In the genomic region with DNA sequence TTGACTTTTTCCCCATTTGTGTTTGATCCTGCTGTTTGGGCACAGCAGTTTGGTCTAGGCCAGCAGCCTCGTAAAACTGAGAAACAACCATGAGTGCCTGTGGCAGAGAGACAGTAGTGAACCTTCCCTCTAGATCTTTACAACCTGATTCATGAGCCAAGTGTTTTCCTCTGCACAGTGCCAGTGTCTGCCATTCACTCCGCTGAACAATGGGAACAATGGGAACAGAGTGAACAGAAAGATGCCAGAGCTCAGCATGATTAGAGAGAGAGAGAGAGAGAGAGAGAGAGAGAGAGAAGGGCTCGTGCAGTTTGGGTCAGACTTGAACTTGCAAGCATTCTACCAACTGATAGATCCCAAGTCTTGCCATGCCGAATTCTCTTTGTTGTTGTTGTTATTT, we compare ENCODE assay signal across 23 mouse cellular contexts.
A peak's percentile ranks its signal among the peaks of the same experiment; 100 is the strongest.
DNase-seq lines count a peak whose midpoint lies in the region; ATAC-seq and TF ChIP-seq lines count a peak whose summit lies in the region.
"Had no signal": no experiment of that assay in that cellular context is flagged by ENCODE, and none has a peak within 500 bp of the region (broad histone marks: within the 10 kb centered on the region; RNA-seq: fewer than 3 reads in every experiment).

No protein-coding gene starts in this region.

- no peak for ATAC-seq in forebrain, embryonic 11.5 days (replicated peaks; ENCODE audit: low FRiP score)
- ATAC-seq in neural tube, embryonic 11.5 days (ENCODE audit: insufficient read depth, low FRiP score, low TSS enrichment): 0 out of 2 replicates have a peak, but pooled peaks have one; percentile 53
- ATAC-seq in forebrain, embryonic 15.5 days (replicated peaks): 0 out of 2 replicates have a peak, but pooled peaks have one; percentile 41
- ATAC-seq in neural tube, embryonic 15.5 days (ENCODE audit: low FRiP score): 0 out of 2 replicates have a peak, but pooled peaks have one; percentile 22
- no peak for ATAC-seq in stomach, postnatal 0 days (ENCODE audit: low FRiP score, low TSS enrichment)
- ATAC-seq: inflammation-experienced regulatory T-cells, adult 6 months had no signal

- H3K4me2 ChIP-seq in forebrain, embryonic 11.5 days (ENCODE audit: low read depth, low read length, severe bottlenecking): no peak overlapping the region
- H3K4me2 ChIP-seq in neural tube, embryonic 11.5 days (ENCODE audit: low read depth): no peak overlapping the region
- no peak overlapping the region for H3K4me2 ChIP-seq in forebrain, embryonic 15.5 days (replicated peaks)
- no peak overlapping the region for H3K4me2 ChIP-seq in neural tube, embryonic 15.5 days
- no peak overlapping the region for H3K4me2 ChIP-seq in stomach, postnatal 0 days (replicated peaks; ENCODE audit: low read depth)
- H3K4me2 ChIP-seq: embryonic facial prominence, embryonic 12.5 days; heart, embryonic 13.5 days; hindbrain, embryonic 14.5 days; neural tube, embryonic 12.5 days had no signal

- H3K36me3 ChIP-seq in forebrain, embryonic 10.5 days (replicated peaks): no peaks in the 10 kb centered on the region
- H3K36me3 ChIP-seq in forebrain, embryonic 11.5 days (ENCODE audit: control insufficient read depth, insufficient read depth, low read length): no peaks in the 10 kb centered on the region
- no peaks in the 10 kb centered on the region for H3K36me3 ChIP-seq in neural tube, embryonic 11.5 days (ENCODE audit: control insufficient read depth, insufficient read depth, low read length)
- no peaks in the 10 kb centered on the region for H3K36me3 ChIP-seq in forebrain, embryonic 15.5 days
- no peaks in the 10 kb centered on the region for H3K36me3 ChIP-seq in neural tube, embryonic 15.5 days
- H3K36me3 ChIP-seq in stomach, postnatal 0 days (ENCODE audit: control insufficient read depth, insufficient read depth, low read length): no peaks in the 10 kb centered on the region
- H3K36me3 ChIP-seq: embryonic facial prominence, embryonic 12.5 days; heart, embryonic 13.5 days; neural tube, embryonic 12.5 days had no signal

- no peak overlapping the region for H3K4me3 ChIP-seq in forebrain, embryonic 10.5 days
- H3K4me3 ChIP-seq in forebrain, embryonic 11.5 days (ENCODE audit: low read depth, low read length): no peak overlapping the region
- H3K4me3 ChIP-seq in neural tube, embryonic 11.5 days (ENCODE audit: low read depth, low read length): no peak overlapping the region
- no peak overlapping the region for H3K4me3 ChIP-seq in forebrain, embryonic 15.5 days
- H3K4me3 ChIP-seq in neural tube, embryonic 15.5 days (replicated peaks): no peak overlapping the region
- no peak overlapping the region for H3K4me3 ChIP-seq in stomach, postnatal 0 days (ENCODE audit: low read depth, low read length)
- H3K4me3 ChIP-seq: embryonic facial prominence, embryonic 12.5 days; heart, adult 2 months; heart, embryonic 13.5 days; neural tube, embryonic 12.5 days had no signal

- WGBS in forebrain, embryonic 10.5 days: 68% methylated on average over 4 of the region's 4 CpGs
- 66% methylated on average over 4 of the region's 4 CpGs for WGBS in forebrain, embryonic 11.5 days
- WGBS in neural tube, embryonic 11.5 days: 43% methylated on average over 4 of the region's 4 CpGs
- 40% methylated on average over 4 of the region's 4 CpGs for WGBS in forebrain, embryonic 15.5 days
- 23% methylated on average over 4 of the region's 4 CpGs for WGBS in neural tube, embryonic 15.5 days
- WGBS in stomach, postnatal 0 days: 87% methylated on average over 4 of the region's 4 CpGs

- peak overlapping the region; percentile 65 for H3K27ac ChIP-seq in forebrain, embryonic 10.5 days
- no peak overlapping the region for H3K27ac ChIP-seq in forebrain, embryonic 11.5 days (ENCODE audit: low read depth, low read length)
- no peak overlapping the region for H3K27ac ChIP-seq in neural tube, embryonic 11.5 days (ENCODE audit: low read depth, low read length)
- peak overlapping the region; percentile 55 for H3K27ac ChIP-seq in forebrain, embryonic 15.5 days (replicated peaks)
- H3K27ac ChIP-seq in neural tube, embryonic 15.5 days (replicated peaks): no peak overlapping the region
- no peak overlapping the region for H3K27ac ChIP-seq in stomach, postnatal 0 days (replicated peaks)
- H3K27ac ChIP-seq: embryonic facial prominence, embryonic 12.5 days; heart, adult 2 months; heart, embryonic 13.5 days; kidney, postnatal 0 days; neural tube, embryonic 12.5 days had no signal

- no peak overlapping the region for H3K9ac ChIP-seq in forebrain, embryonic 11.5 days (ENCODE audit: low read length)
- no peak overlapping the region for H3K9ac ChIP-seq in neural tube, embryonic 11.5 days (ENCODE audit: low read length)
- no peak overlapping the region for H3K9ac ChIP-seq in forebrain, embryonic 15.5 days (replicated peaks)
- no peak overlapping the region for H3K9ac ChIP-seq in neural tube, embryonic 15.5 days (replicated peaks)
- no peak overlapping the region for H3K9ac ChIP-seq in stomach, postnatal 0 days (ENCODE audit: low read length)
- H3K9ac ChIP-seq: embryonic facial prominence, embryonic 12.5 days; heart, embryonic 13.5 days; hindbrain, embryonic 14.5 days; neural tube, embryonic 12.5 days had no signal

- TF ChIP-seq EP300 in stomach, postnatal 0 days (optimal IDR thresholded peaks at IDR 0.05): no peak

- TF ChIP-seq CTCF in stomach, postnatal 0 days (IDR thresholded peaks at IDR 0.05; ENCODE audit: low read depth): no peak

- DNase-seq in forebrain, embryonic 10.5 days (ENCODE audit: extremely low spot score, low spot score): no peak
- no peak for DNase-seq in forebrain, embryonic 11.5 days (ENCODE audit: low spot score)
- DNase-seq in neural tube, embryonic 11.5 days (ENCODE audit: low spot score): no peak
- DNase-seq in neural tube, embryonic 10.5 days (ENCODE audit: extremely low spot score, low spot score): no peak
- no peak for DNase-seq in left cerebral cortex, adult 8-10 months (ENCODE audit: low spot score in 2 of 2)
- DNase-seq in stomach, postnatal 0 days (ENCODE audit: low spot score): no peak
- DNase-seq: adrenal gland, postnatal 10 days; cerebellum, adult 9-11 months; gastrocnemius, postnatal 25 days; heart, adult 2 months; heart, postnatal 14 days; kidney, adult 2 months; lung, postnatal 4 days; right cerebral cortex, postnatal 14 days; spleen, adult 18-20 months had no signal

- H3K9me3 ChIP-seq in forebrain, embryonic 10.5 days: no peaks in the 10 kb centered on the region; the same call in 1 of the 2 replicates
- H3K9me3 ChIP-seq in forebrain, embryonic 11.5 days (ENCODE audit: control insufficient read depth, low read length): no peaks in the 10 kb centered on the region
- no peaks in the 10 kb centered on the region for H3K9me3 ChIP-seq in neural tube, embryonic 11.5 days (ENCODE audit: control insufficient read depth, low read length)
- no peaks in the 10 kb centered on the region for H3K9me3 ChIP-seq in forebrain, embryonic 15.5 days
- H3K9me3 ChIP-seq in neural tube, embryonic 15.5 days (replicated peaks): no peaks in the 10 kb centered on the region
- 0 out of 2 replicates have a peak, but pooled peaks cover 2% of the 10 kb centered on the region for H3K9me3 ChIP-seq in stomach, postnatal 0 days (ENCODE audit: control insufficient read depth, low read length)
- H3K9me3 ChIP-seq: embryonic facial prominence, embryonic 12.5 days; neural tube, embryonic 12.5 days had no signal

- no peaks in the 10 kb centered on the region for H3K27me3 ChIP-seq in forebrain, embryonic 10.5 days (ENCODE audit: poor library complexity, severe bottlenecking)
- H3K27me3 ChIP-seq in forebrain, embryonic 11.5 days (ENCODE audit: control insufficient read depth, insufficient read depth, low read length): no peaks in the 10 kb centered on the region
- H3K27me3 ChIP-seq in neural tube, embryonic 11.5 days (ENCODE audit: control insufficient read depth, insufficient read depth, low read length): no peaks in the 10 kb centered on the region
- H3K27me3 ChIP-seq in forebrain, embryonic 15.5 days: no peaks in the 10 kb centered on the region
- H3K27me3 ChIP-seq in neural tube, embryonic 15.5 days (replicated peaks): no peaks in the 10 kb centered on the region; the same call in 1 of the 2 replicates
- H3K27me3 ChIP-seq in stomach, postnatal 0 days (ENCODE audit: control insufficient read depth, insufficient read depth, low read length): no peaks in the 10 kb centered on the region
- H3K27me3 ChIP-seq: embryonic facial prominence, embryonic 12.5 days; heart, embryonic 13.5 days; neural tube, embryonic 12.5 days had no signal

- peaks cover 42% of the 10 kb centered on the region for H3K4me1 ChIP-seq in forebrain, embryonic 10.5 days
- H3K4me1 ChIP-seq in forebrain, embryonic 11.5 days (replicated peaks; ENCODE audit: control insufficient read depth, insufficient read depth, low read length): peaks cover 8% of the 10 kb centered on the region; the same call in 1 of the 2 replicates
- H3K4me1 ChIP-seq in neural tube, embryonic 11.5 days (ENCODE audit: control insufficient read depth, insufficient read depth, low read length): peaks cover 17% of the 10 kb centered on the region
- peaks cover 26% of the 10 kb centered on the region for H3K4me1 ChIP-seq in forebrain, embryonic 15.5 days
- peaks cover 32% of the 10 kb centered on the region for H3K4me1 ChIP-seq in neural tube, embryonic 15.5 days
- no peaks in the 10 kb centered on the region for H3K4me1 ChIP-seq in stomach, postnatal 0 days (replicated peaks; ENCODE audit: control insufficient read depth, insufficient read depth)

Comparison
In these comparisons a context has a peak if more than half of its experiments do, and no peak if none do; other contexts are left out.
1. H3K27ac ChIP-seq: peak in forebrain, embryonic 10.5 days (single experiment) and forebrain, embryonic 15.5 days (single experiment); none in forebrain, embryonic 11.5 days (single experiment), neural tube, embryonic 11.5 days (single experiment), neural tube, embryonic 15.5 days (single experiment) and stomach, postnatal 0 days (single experiment).
2. ATAC-seq: peak in neural tube, embryonic 11.5 days (single experiment), forebrain, embryonic 15.5 days (single experiment) and neural tube, embryonic 15.5 days (single experiment); none in forebrain, embryonic 11.5 days (single experiment) and stomach, postnatal 0 days (single experiment).